Mouse (Mus musculus): ENCODE measurements at regions not wholly inside any gene's neighbourhood (a gene's known extent, or its start where the extent isn't known, plus 50 kb on each side); places are given as distances from the start of the nearest gene placed in this dataset.

GRCm38 (mm10) chr4:64527724-64528332 is 481.0 kb upstream of the Tnc start:
- DNase-seq = no peak
- Histone ChIP-seq H3K4me1 (ENCODE audit: control insufficient read depth, insufficient read depth, low read length) (no peaks in the 10 kb centered on the region), H3K36me3 (ENCODE audit: control insufficient read depth, insufficient read depth, low read length) (no peaks in the 10 kb centered on the region), H3K27me3 (ENCODE audit: control insufficient read depth, insufficient read depth, low read length) (no peaks in the 10 kb centered on the region), H3K27ac (replicated peaks; ENCODE audit: low read depth, low read length) (no peak overlapping the region), H3K9ac (replicated peaks; ENCODE audit: low read length) (no peak overlapping the region), H3K4me2 (ENCODE audit: low read length) (no peak overlapping the region), H3K9me3 (ENCODE audit: control insufficient read depth, low read length) (no peaks in the 10 kb centered on the region), H3K4me3 (replicated peaks; ENCODE audit: low read depth, low read length) (no peak overlapping the region)
- no peak for ATAC-seq (ENCODE audit: low FRiP score, low TSS enrichment)
- 82% methylated on average over 4 of the region's 4 CpGs for WGBS

GRCm38 (mm10) chr4:64530585-64530984 is 483.8 kb upstream of the Tnc start:
- Histone ChIP-seq H3K9ac (replicated peaks; ENCODE audit: low read length) (no peak overlapping the region), H3K4me2 (ENCODE audit: low read length) (no peak overlapping the region), H3K27me3 (ENCODE audit: control insufficient read depth, insufficient read depth, low read length) (no peaks in the 10 kb centered on the region), H3K9me3 (ENCODE audit: control insufficient read depth, low read length) (no peaks in the 10 kb centered on the region), H3K36me3 (ENCODE audit: control insufficient read depth, insufficient read depth, low read length) (no peaks in the 10 kb centered on the region), H3K4me1 (ENCODE audit: control insufficient read depth, insufficient read depth, low read length) (no peaks in the 10 kb centered on the region), H3K4me3 (replicated peaks; ENCODE audit: low read depth, low read length) (no peak overlapping the region), H3K27ac (replicated peaks; ENCODE audit: low read depth, low read length) (no peak overlapping the region)
- DNase-seq (peak; percentile 77), ATAC-seq (ENCODE audit: low FRiP score, low TSS enrichment) (no peak)
- WGBS = 81% methylated on average over 4 of the region's 4 CpGs

DNA sequence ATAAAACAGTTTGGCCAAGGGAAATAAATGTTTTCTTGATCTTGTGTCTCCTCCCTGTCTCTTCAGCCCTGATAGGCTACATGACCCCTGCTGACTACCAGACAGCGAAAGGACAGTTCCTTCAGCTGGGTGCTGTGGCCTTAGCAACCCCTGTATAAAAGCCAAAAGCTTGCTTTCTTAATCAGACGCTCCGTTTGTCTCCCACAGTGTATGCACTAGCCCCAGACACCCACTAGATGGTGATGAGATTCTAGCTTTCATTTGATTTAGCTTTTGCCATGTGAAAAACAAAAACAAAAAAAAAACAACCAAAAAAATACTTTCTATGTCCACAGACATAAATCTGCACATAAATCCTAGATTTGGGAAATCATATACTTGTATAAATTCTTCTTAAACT is 486.2 kb upstream of the Tnc start:
- H3K36me3 ChIP-seq (ENCODE audit: control insufficient read depth, insufficient read depth, low read length) = no peaks in the 10 kb centered on the region
- no peaks in the 10 kb centered on the region for H3K9me3 ChIP-seq (ENCODE audit: control insufficient read depth, low read length)
- peak; percentile 58 for DNase-seq
- no peak overlapping the region for H3K27ac ChIP-seq (replicated peaks; ENCODE audit: low read depth, low read length)
- H3K4me3 ChIP-seq (replicated peaks; ENCODE audit: low read depth, low read length) = no peak overlapping the region
- H3K27me3 ChIP-seq (ENCODE audit: control insufficient read depth, insufficient read depth, low read length) = no peaks in the 10 kb centered on the region
- no peaks in the 10 kb centered on the region for H3K4me1 ChIP-seq (ENCODE audit: control insufficient read depth, insufficient read depth, low read length)
- 13% methylated on average over 3 of the region's 3 CpGs for WGBS
- no peak overlapping the region for H3K4me2 ChIP-seq (ENCODE audit: low read length)
- no peak overlapping the region for H3K9ac ChIP-seq (replicated peaks; ENCODE audit: low read length)
- no peak for ATAC-seq (ENCODE audit: low FRiP score, low TSS enrichment)

DNA sequence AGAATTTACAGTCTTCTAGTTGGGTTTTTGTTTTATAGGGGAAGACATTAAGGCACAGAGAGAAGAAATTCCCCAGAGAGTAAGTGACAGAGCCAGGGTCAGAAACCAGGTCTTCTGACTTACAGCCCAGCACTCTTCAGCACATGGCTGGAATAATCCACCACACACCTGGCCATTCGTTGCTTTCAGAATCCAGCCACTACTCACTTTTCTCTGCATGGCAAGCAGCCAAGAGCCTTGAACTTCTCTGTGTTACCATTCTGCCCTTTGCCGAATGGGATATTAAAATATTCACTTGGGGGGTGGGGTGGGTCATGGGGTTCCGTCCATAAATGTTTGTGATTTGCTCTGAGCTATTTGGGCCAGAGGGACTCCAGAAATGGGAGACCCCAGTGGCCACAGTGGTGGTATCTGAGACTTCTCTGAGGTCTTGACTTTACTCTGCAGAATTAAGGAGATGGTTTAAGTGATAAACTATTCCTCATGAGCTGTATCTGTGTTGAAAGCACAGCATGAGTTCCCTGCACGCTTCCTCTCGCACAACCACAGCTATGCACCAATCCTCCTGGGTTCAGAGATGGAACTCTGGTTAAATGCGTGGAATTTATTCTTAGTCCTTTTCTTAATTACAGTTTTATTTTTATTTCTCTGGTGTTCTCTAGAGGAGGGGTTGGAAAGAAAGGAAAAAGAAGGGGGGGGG is 488.9 kb upstream of the Tnc start:
- Histone ChIP-seq H3K9me3 (ENCODE audit: control insufficient read depth, low read length) (no peaks in the 10 kb centered on the region), H3K4me2 (ENCODE audit: low read length) (no peak overlapping the region), H3K36me3 (ENCODE audit: control insufficient read depth, insufficient read depth, low read length) (no peaks in the 10 kb centered on the region), H3K27me3 (ENCODE audit: control insufficient read depth, insufficient read depth, low read length) (no peaks in the 10 kb centered on the region), H3K4me1 (ENCODE audit: control insufficient read depth, insufficient read depth, low read length) (no peaks in the 10 kb centered on the region), H3K9ac (replicated peaks; ENCODE audit: low read length) (no peak overlapping the region), H3K4me3 (replicated peaks; ENCODE audit: low read depth, low read length) (no peak overlapping the region), H3K27ac (replicated peaks; ENCODE audit: low read depth, low read length) (no peak overlapping the region)
- DNase-seq (no peak), ATAC-seq (ENCODE audit: low FRiP score, low TSS enrichment) (no peak; the same call in 1 of the 2 replicates)
- WGBS = 72% methylated on average over 6 of the region's 6 CpGs

DNA sequence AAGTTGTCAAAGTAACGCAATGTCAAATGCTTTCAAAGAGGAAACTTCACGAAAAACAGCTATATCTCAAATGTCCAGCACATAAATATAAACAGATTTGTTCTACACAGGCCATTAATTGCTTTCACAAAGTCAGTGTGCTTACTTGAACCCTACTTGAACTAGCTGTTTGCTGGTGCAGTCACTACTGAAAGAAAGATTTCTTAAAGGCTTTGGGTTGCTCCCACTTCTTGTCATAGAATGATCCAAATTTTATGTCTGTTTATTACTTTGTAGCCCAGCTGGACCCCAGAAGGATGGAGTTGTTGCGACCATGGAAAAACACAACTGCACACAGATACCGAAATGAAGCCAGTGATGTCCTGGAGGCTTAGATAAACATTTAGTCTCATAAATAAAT is 491.2 kb upstream of the Tnc start:
- H3K4me2 ChIP-seq (ENCODE audit: low read length) = no peak overlapping the region
- no peak overlapping the region for H3K9ac ChIP-seq (replicated peaks; ENCODE audit: low read length)
- H3K4me3 ChIP-seq (replicated peaks; ENCODE audit: low read depth, low read length) = no peak overlapping the region
- H3K4me1 ChIP-seq (ENCODE audit: control insufficient read depth, insufficient read depth, low read length) = no peaks in the 10 kb centered on the region
- H3K36me3 ChIP-seq (ENCODE audit: control insufficient read depth, insufficient read depth, low read length) = no peaks in the 10 kb centered on the region
- ATAC-seq (ENCODE audit: low FRiP score, low TSS enrichment) (no peak), DNase-seq (no peak)
- H3K9me3 ChIP-seq (ENCODE audit: control insufficient read depth, low read length) = no peaks in the 10 kb centered on the region
- no peak overlapping the region for H3K27ac ChIP-seq (replicated peaks; ENCODE audit: low read depth, low read length)
- no peaks in the 10 kb centered on the region for H3K27me3 ChIP-seq (ENCODE audit: control insufficient read depth, insufficient read depth, low read length)
- WGBS = 95% methylated on average over 4 of the region's 4 CpGs

- Histone ChIP-seq H3K27me3 (ENCODE audit: control insufficient read depth, insufficient read depth, low read length) (no peaks in the 10 kb centered on the region), H3K9ac (replicated peaks; ENCODE audit: low read length) (no peak overlapping the region), H3K4me1 (ENCODE audit: control insufficient read depth, insufficient read depth, low read length) (no peaks in the 10 kb centered on the region), H3K4me3 (replicated peaks; ENCODE audit: low read depth, low read length) (no peak overlapping the region), H3K4me2 (ENCODE audit: low read length) (no peak overlapping the region), H3K27ac (replicated peaks; ENCODE audit: low read depth, low read length) (no peak overlapping the region), H3K9me3 (ENCODE audit: control insufficient read depth, low read length) (no peaks in the 10 kb centered on the region), H3K36me3 (ENCODE audit: control insufficient read depth, insufficient read depth, low read length) (no peaks in the 10 kb centered on the region)
- WGBS = 77% methylated on average over 4 of the region's 4 CpGs
- ATAC-seq (ENCODE audit: low FRiP score, low TSS enrichment) (no peak), DNase-seq (no peak)
Observed at GRCm38 (mm10) chr4:64544576-64545185, 497.9 kb upstream of the Tnc start.

GRCm38 (mm10) chr4:64546386-64546785 is 499.6 kb upstream of the Tnc start:
- no peaks in the 10 kb centered on the region for H3K9me3 ChIP-seq (ENCODE audit: control insufficient read depth, low read length)
- H3K36me3 ChIP-seq (ENCODE audit: control insufficient read depth, insufficient read depth, low read length) = no peaks in the 10 kb centered on the region
- whole genome bisulfite sequencing = 81% methylated on average over 4 of the region's 4 CpGs
- H3K4me2 ChIP-seq (ENCODE audit: low read length) = no peak overlapping the region
- no peak overlapping the region for H3K9ac ChIP-seq (replicated peaks; ENCODE audit: low read length)
- DNase-seq = no peak
- H3K27me3 ChIP-seq (ENCODE audit: control insufficient read depth, insufficient read depth, low read length) = no peaks in the 10 kb centered on the region
- no peaks in the 10 kb centered on the region for H3K4me1 ChIP-seq (ENCODE audit: control insufficient read depth, insufficient read depth, low read length)
- no peak for ATAC-seq (ENCODE audit: low FRiP score, low TSS enrichment)
- H3K4me3 ChIP-seq (replicated peaks; ENCODE audit: low read depth, low read length) = no peak overlapping the region
- H3K27ac ChIP-seq (replicated peaks; ENCODE audit: low read depth, low read length) = no peak overlapping the region

DNA sequence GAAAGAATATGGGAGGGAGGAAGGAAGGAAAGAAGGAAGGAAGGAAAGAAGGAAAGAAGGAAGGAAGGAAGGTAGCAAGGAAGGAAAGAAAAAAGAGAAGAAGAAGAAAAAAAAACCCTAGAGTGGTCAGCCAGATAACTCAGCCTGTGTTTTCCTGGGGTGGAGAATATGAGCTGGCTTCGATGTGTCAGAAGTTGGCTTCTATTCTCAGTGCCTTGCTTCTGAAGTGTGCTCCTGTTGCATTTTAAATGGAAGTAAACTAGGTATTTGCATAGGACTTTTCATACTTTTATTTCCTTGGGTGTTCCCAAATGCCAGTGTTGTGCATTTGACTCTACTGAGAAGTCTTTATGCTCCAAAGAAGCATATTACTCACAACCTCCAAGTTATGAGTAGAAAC is 515.7 kb upstream of the Tnc start:
- H3K4me3 ChIP-seq (replicated peaks; ENCODE audit: low read depth, low read length) = no peak overlapping the region

DNA sequence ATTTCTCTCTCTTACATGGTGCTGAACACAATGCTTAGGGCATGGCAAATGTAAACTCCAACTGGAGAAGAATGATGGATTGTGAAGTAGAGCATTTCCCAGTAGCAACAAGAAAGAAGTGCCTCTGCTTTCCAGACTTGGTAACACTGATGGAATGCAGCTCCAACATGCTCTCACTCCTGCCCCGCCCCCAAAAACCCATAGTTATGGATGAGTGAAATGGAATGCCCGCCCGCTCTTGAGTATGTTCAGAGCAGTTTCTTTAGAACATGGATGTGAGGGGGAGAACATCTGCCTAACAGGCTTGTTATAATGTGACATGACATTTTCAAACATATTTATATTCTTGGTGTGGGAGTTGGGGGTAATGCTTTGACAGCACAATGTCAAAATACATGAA is 517.2 kb upstream of the Tnc start:
- Histone ChIP-seq H3K4me2 (ENCODE audit: low read length) (no peak overlapping the region), H3K9ac (replicated peaks; ENCODE audit: low read length) (no peak overlapping the region), H3K4me1 (ENCODE audit: control insufficient read depth, insufficient read depth, low read length) (no peaks in the 10 kb centered on the region), H3K4me3 (replicated peaks; ENCODE audit: low read depth, low read length) (no peak overlapping the region), H3K27me3 (ENCODE audit: control insufficient read depth, insufficient read depth, low read length) (no peaks in the 10 kb centered on the region), H3K36me3 (ENCODE audit: control insufficient read depth, insufficient read depth, low read length) (no peaks in the 10 kb centered on the region), H3K9me3 (ENCODE audit: control insufficient read depth, low read length) (no peaks in the 10 kb centered on the region), H3K27ac (replicated peaks; ENCODE audit: low read depth, low read length) (no peak overlapping the region)
- ATAC-seq (ENCODE audit: low FRiP score, low TSS enrichment) (no peak), DNase-seq (no peak)
- WGBS = 91% methylated on average over 3 of the region's 3 CpGs

More for the DNA sequence above, 515.7 kb upstream of the Tnc start:
- 93% methylated on average over 1 of the region's 1 CpGs for WGBS
- H3K27ac ChIP-seq (replicated peaks; ENCODE audit: low read depth, low read length) = no peak overlapping the region
- no peaks in the 10 kb centered on the region for H3K36me3 ChIP-seq (ENCODE audit: control insufficient read depth, insufficient read depth, low read length)
- ATAC-seq (ENCODE audit: low FRiP score, low TSS enrichment) (no peak), DNase-seq (no peak)
- no peak overlapping the region for H3K9ac ChIP-seq (replicated peaks; ENCODE audit: low read length)
- no peak overlapping the region for H3K4me2 ChIP-seq (ENCODE audit: low read length)
- no peaks in the 10 kb centered on the region for H3K27me3 ChIP-seq (ENCODE audit: control insufficient read depth, insufficient read depth, low read length)
- no peaks in the 10 kb centered on the region for H3K9me3 ChIP-seq (ENCODE audit: control insufficient read depth, low read length)
- no peaks in the 10 kb centered on the region for H3K4me1 ChIP-seq (ENCODE audit: control insufficient read depth, insufficient read depth, low read length)

Data from midbrain, embryonic 14.5 days (tissue).